Mouse (Mus musculus) heart, embryonic 14.5 days (tissue): ENCODE results near the gene Cebpb. TPM values are rescaled to one million over a fixed set of nuclear protein-coding genes. Genes with fewer than 3 reads are reported as not detected.
A peak's percentile ranks its signal among the peaks of the same experiment; 100 is the strongest.

Experiments
- ATAC-seq: fragments of 200-750 bp; cut with Nextera tagmentation; 2 replicates; pipeline ENCODE4 v1.8.0; 2017; ENCODE audit warnings: low read depth, moderate TSS enrichment; ENCODE audit not compliant: insufficient number of reproducible peaks, insufficient read depth, low FRiP score
- H3K27ac ChIP-seq, 2 experiments: fragments of 200-500 bp in 1 of 2; fragments of 300-500 bp in 1 of 2; sonication (generic) in 1 of 2; replicated peaks in 1 of 2; 2 replicates each; pipeline ENCODE4 v1.5.1; 2012 to 2014; ENCODE audit warnings: low read depth in 2 of 2, low read length in 2 of 2, control low read depth in 1 of 2, mild to moderate bottlenecking in 1 of 2, mixed read lengths in 1 of 2; ENCODE audit not compliant: control insufficient read depth in 1 of 2, insufficient read depth in 1 of 2
- H3K27me3 ChIP-seq: fragments of 300-500 bp; sonication (generic); 2 replicates; pipeline ENCODE4 v1.6.1; 2014; ENCODE audit warnings: mild to moderate bottlenecking, low read length, control low read depth; ENCODE audit not compliant: control insufficient read depth, insufficient read depth
- H3K36me3 ChIP-seq: fragments of 300-500 bp; sonication (generic); 2 replicates; pipeline ENCODE4 v1.6.1; 2014; ENCODE audit warnings: mild to moderate bottlenecking, control low read depth, low read length, mixed read lengths; ENCODE audit not compliant: control insufficient read depth, insufficient read depth
- H3K4me1 ChIP-seq, 2 experiments: fragments of 200-500 bp in 1 of 2; fragments of 300-500 bp in 1 of 2; sonication (generic) in 1 of 2; 2 replicates each; pipeline ENCODE4 v1.6.1; 2012 to 2014; ENCODE audit warnings: low read length in 2 of 2, control low read depth in 1 of 2, mixed read lengths in 1 of 2; ENCODE audit not compliant: control insufficient read depth in 2 of 2, insufficient read depth in 2 of 2
- H3K4me2 ChIP-seq: fragments of 300-500 bp; sonication (generic); 2 replicates; pipeline ENCODE4 v1.6.1; 2014; ENCODE audit warnings: mild to moderate bottlenecking, low read length
- H3K4me3 ChIP-seq, 2 experiments: fragments of 200-500 bp in 1 of 2; fragments of 300-500 bp in 1 of 2; sonication (generic) in 1 of 2; 2 replicates each; pipeline ENCODE4 v1.5.1; 2012 to 2014; ENCODE audit warnings: low read length in 2 of 2, mild to moderate bottlenecking in 2 of 2, control low read depth in 1 of 2, low read depth in 1 of 2, moderate library complexity in 1 of 2; ENCODE audit not compliant: control insufficient read depth in 1 of 2, insufficient read depth in 1 of 2
- H3K9ac ChIP-seq: fragments of 300-500 bp; sonication (generic); 2 replicates; pipeline ENCODE4 v1.6.1; 2014; ENCODE audit warnings: mild to moderate bottlenecking, low read length
- H3K9me3 ChIP-seq: fragments of 300-500 bp; sonication (generic); 2 replicates; pipeline ENCODE4 v1.6.1; 2016; ENCODE audit warnings: low read length, control low read depth; ENCODE audit not compliant: control insufficient read depth
- WGBS: fragments of 180-500 bp; shearing (Covaris S2); extraction: QIAGEN DNeasy Blood & Tissue Kit; methylation state at CpG from one replicate; pipeline ENCODE4 v1.1.7; 2014; 5-methylcytosine and 5-hydroxymethylcytosine counted together
- polyA plus RNA-seq: library from polyadenylated mRNA; unstranded; fragments of >200 nt; fragmentation: Nextera tagmentation; extraction: Ambion mirVana; gene quantifications from 2 replicates; pipeline ENCODE4 v1.2.1, GENCODE M21; 2014

Gene Cebpb
- polyA plus RNA-seq, 1 experiment from 2014 or later = 17.0 TPM

DNA sequence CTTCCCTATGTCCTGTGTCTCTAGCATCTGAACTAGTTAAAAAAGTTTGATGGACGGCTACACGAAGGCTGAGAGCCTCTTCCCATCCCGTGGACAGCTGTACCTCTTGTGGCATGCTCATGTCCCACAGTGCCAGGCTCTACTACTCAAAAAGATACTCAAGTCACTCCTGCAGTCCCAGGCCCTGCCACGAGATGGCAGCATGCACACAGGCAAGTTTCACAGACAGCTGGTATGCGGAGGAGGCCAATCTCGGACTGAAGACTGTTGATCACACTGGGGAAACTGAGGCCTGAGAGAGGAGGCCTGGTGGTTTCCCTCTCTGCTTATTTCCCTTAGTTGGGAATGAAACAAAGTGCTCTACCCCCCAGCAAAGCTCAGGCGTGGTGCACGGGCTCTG is 3.6 kb upstream of the Cebpb start:
- 0 out of 2 replicates have a peak, but pooled peaks cover 9% of the 10 kb centered on the region for H3K27me3 ChIP-seq
- WGBS = 8% methylated on average over 8 of the region's 8 CpGs
- H3K9me3 ChIP-seq = no peaks in the 10 kb centered on the region
- H3K4me3 ChIP-seq = no peak overlapping the region
- no peaks in the 10 kb centered on the region; a peak in 1 of 4 replicates for H3K4me1 ChIP-seq
- no peak overlapping the region for H3K9ac ChIP-seq
- H3K27ac ChIP-seq = no peak overlapping the region
- H3K36me3 ChIP-seq = no peaks in the 10 kb centered on the region
- no peak for ATAC-seq
- no peak overlapping the region for H3K4me2 ChIP-seq

DNA sequence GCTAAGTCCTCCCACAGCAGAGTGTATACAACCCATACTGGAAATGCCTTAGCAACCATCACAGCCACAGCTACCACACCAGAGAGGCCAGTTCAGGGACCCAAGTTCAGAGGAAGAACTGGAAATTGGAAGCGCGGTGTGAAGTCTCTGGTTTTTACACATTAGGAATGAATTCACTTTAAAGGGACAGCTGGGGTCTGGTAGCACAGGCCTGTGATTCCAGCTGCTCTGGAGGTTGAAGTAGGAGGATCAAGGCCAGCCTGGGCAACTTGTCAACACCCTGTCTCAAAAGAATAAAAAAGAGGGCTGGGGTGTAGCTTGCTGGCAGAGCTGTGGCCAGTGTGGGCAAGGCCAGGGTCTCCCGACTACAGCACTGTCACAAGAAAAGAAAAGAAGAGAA is 2.9 kb upstream of the Cebpb start:
- WGBS = 77% methylated on average over 3 of the region's 3 CpGs
- H3K4me2 ChIP-seq = no peak overlapping the region

DNA sequence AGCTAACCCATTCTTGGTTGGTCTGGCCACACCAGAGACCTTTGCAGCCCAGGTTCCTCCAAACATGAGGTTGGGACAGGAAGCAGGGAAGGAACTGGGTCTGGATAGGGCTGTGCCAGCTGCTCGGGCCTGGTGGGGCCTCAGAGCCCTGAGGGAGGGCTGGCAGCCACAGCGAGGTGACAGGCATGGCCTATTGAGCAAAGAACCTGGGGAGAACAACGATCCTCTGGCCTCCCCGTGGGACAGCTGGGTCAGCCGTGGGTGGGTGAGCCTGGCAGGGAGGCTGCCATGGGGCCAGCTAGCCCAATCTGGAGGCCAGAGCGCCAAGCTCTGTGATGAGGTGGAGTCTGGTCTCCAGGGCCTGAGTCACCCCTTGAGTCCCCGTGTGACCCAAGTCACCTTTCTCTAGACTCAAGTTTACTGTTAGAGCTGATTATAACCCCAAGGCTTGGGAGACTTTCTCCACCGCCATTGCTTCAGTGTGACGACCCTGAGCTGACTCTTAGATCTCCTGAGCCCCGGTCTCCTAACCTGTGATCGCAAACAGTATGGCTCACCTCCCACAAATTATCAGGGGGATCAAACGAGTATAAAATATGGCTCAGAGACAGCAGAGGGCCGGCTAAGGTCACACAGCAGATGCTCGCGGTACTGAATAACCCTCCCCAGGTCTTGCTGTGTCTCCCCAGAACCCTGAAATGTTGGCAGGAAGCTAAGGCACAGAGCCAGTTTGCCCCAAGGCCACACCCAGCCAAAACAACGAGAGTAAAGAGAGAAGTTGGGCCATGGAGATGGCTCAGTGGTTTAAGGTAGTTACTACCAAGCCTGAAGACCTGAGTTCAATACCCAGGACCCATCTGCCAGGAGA is 2.1 kb upstream of the Cebpb start:
- Histone ChIP-seq H3K27me3 (0 out of 2 replicates have a peak, but pooled peaks cover 9% of the 10 kb centered on the region), H3K4me3 (no peak overlapping the region), H3K9me3 (no peaks in the 10 kb centered on the region), H3K4me1 (peaks cover 6 to 9% of the 10 kb centered on the region in 2 experiments; a peak in 3 of 4 replicates), H3K27ac (no peak overlapping the region), H3K4me2 (no peak overlapping the region), H3K9ac (no peak overlapping the region), H3K36me3 (no peaks in the 10 kb centered on the region)
- WGBS = 82% methylated on average over 16 of the region's 16 CpGs
- ATAC-seq = no peak

More for the DNA sequence above, 2.9 kb upstream of the Cebpb start:
- no peak overlapping the region for H3K4me3 ChIP-seq
- no peak overlapping the region for H3K27ac ChIP-seq
- no peak for ATAC-seq
- peaks cover 4 to 5% of the 10 kb centered on the region in 2 experiments; a peak in 3 of 4 replicates for H3K4me1 ChIP-seq
- H3K9me3 ChIP-seq = no peaks in the 10 kb centered on the region
- H3K27me3 ChIP-seq = 0 out of 2 replicates have a peak, but pooled peaks cover 9% of the 10 kb centered on the region
- no peaks in the 10 kb centered on the region for H3K36me3 ChIP-seq
- H3K9ac ChIP-seq = no peak overlapping the region

DNA sequence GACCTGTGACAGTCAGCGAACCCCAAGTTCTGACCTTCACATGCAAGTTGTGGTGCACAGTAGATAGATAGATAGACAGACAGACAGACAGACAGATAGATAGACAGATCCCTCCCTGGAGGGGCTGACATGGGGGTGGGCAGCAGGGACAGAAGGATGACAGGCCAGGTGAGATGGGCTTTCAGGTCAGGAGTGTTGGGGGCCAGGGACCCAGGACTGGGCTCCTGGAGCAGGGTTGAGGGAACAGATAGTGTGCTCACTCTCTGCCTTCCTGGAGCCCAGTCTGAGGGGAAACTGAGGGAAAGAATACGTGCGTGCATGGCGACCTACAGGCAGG is 1.5 kb upstream of the Cebpb start:
- H3K9me3 ChIP-seq = no peaks in the 10 kb centered on the region
- 0 out of 2 replicates have a peak, but pooled peaks cover 9% of the 10 kb centered on the region for H3K27me3 ChIP-seq
- no peak overlapping the region for H3K27ac ChIP-seq
- no peak overlapping the region for H3K9ac ChIP-seq
- no peak overlapping the region for H3K4me3 ChIP-seq
- no peaks in the 10 kb centered on the region for H3K36me3 ChIP-seq
- H3K4me2 ChIP-seq = no peak overlapping the region
- no peak for ATAC-seq
- 96% methylated on average over 4 of the region's 4 CpGs for WGBS
- peaks cover 6 to 9% of the 10 kb centered on the region in 2 experiments; a peak in 3 of 4 replicates for H3K4me1 ChIP-seq

DNA sequence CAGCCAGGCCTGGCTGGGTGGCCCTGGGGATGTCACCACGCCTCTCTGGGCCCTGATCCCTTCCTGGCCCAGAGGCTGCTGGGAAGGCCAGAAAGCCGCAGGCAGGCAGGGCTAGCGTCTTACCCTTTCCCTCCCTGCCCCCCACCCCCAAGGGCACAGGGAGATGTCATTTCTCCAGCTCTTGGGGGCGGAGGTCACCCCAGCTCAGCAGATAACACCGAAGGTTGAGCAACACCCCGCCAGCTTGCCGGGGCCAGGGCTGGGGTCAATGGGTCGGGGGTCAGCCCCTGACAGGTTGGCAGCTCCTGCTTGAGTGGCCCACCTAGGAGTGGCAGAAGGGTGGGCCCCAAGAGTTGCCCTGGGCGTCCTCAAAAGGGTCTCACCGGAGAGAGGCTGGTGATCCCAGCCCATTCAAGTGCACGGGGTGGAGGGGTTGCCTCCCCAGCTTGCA is 1.0 kb upstream of the Cebpb start:
- 66% methylated on average over 11 of the region's 11 CpGs for WGBS
- Histone ChIP-seq H3K36me3 (no peaks in the 10 kb centered on the region), H3K4me2 (no peak overlapping the region), H3K4me1 (peaks cover 6 to 9% of the 10 kb centered on the region in 2 experiments; a peak in 3 of 4 replicates), H3K27me3 (0 out of 2 replicates have a peak, but pooled peaks cover 9% of the 10 kb centered on the region), H3K27ac (no peak overlapping the region), H3K4me3 (no peak overlapping the region), H3K9me3 (no peaks in the 10 kb centered on the region), H3K9ac (no peak overlapping the region)
- ATAC-seq = no peak

DNA sequence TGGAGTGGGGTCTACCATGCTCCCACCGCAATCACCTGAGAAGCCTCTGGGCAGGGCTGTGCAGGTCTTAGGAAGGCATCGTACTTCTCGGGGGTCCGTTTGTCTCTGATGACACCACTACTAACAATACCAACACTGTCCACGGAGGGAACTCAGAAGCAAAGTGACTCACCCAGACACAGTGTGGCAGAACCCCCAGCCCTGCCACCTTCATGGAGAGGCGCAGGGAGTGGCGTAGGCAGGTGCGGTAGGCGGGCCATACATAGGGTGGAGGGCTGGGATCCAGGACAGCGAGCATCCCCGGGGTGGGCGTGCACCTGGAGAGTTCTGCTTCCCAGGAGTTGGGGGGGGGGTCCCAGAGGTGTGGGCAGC is 603 bp upstream of the Cebpb start:
- ATAC-seq = 0 out of 2 replicates have a peak, but pooled peaks have one; percentile 18
- Histone ChIP-seq H3K4me2 (peak overlapping the region; percentile 98), H3K27ac (no peak overlapping the region), H3K27me3 (0 out of 2 replicates have a peak, but pooled peaks cover 9% of the 10 kb centered on the region), H3K36me3 (no peaks in the 10 kb centered on the region), H3K4me1 (peaks cover 6 to 9% of the 10 kb centered on the region in 2 experiments; a peak in 3 of 4 replicates), H3K9me3 (no peaks in the 10 kb centered on the region), H3K4me3 (peak overlapping the region; percentile 63 to 74), H3K9ac (peak overlapping the region; percentile 84; the same call in 1 of the 2 replicates)
- WGBS = 31% methylated on average over 11 of the region's 12 CpGs

DNA sequence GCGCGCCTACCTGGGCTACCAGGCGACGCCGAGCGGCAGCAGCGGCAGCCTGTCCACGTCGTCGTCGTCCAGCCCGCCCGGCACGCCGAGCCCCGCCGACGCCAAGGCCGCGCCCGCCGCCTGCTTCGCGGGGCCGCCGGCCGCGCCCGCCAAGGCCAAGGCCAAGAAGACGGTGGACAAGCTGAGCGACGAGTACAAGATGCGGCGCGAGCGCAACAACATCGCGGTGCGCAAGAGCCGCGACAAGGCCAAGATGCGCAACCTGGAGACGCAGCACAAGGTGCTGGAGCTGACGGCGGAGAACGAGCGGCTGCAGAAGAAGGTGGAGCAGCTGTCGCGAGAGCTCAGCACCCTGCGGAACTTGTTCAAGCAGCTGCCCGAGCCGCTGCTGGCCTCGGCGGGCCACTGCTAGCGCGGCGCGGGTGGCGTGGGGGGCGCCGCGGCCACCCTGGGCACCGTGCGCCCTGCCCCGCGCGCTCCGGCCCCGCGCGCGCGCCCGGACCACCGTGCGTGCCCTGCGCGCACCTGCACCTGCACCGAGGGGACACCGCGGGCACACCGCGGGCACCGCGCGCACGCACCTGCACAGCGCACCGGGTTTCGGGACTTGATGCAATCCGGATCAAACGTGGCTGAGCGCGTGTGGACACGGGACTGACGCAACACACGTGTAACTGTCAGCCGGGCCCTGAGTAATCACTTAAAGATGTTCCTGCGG is 945 bp downstream of the Cebpb start, which contains the start of gene Tmem189:
Tmem189 (minus strand) TSS at position 322 of the 718 bp plus-strand sequence.
- ATAC-seq = no peak
- H3K4me1 ChIP-seq = peaks cover 6 to 9% of the 10 kb centered on the region in 2 experiments; a peak in 3 of 4 replicates
- WGBS = under 1% methylated on average over 90 of the region's 99 CpGs

More for the DNA sequence above, 945 bp downstream of the Cebpb start, which contains the start of gene Tmem189:
- Histone ChIP-seq H3K4me2 (peak within 1 kb of the TSS; percentile 98), H3K9ac (peak within 1 kb of the TSS; percentile 84), H3K27me3 (0 out of 2 replicates have a peak, but pooled peaks cover 9% of the 10 kb centered on the region), H3K9me3 (no peaks in the 10 kb centered on the region), H3K4me3 (peak within 1 kb of the TSS; percentile 63 to 74), H3K36me3 (no peaks in the 10 kb centered on the region), H3K27ac (peak within 1 kb of the TSS; percentile 56 to 79)
